Mouse (Mus musculus): Measurements from ENCODE around the gene Klra3. TPM values are rescaled to one million over a fixed set of nuclear protein-coding genes. Genes with fewer than 3 reads are reported as not detected.
"Not testable (repeated sequence)": the region's sequence is repeated elsewhere in the genome, so short reads cannot be mapped to it uniquely, and the experiment has no call there.

Klra3 gene
- not detected for total RNA-seq (2021)

DNA sequence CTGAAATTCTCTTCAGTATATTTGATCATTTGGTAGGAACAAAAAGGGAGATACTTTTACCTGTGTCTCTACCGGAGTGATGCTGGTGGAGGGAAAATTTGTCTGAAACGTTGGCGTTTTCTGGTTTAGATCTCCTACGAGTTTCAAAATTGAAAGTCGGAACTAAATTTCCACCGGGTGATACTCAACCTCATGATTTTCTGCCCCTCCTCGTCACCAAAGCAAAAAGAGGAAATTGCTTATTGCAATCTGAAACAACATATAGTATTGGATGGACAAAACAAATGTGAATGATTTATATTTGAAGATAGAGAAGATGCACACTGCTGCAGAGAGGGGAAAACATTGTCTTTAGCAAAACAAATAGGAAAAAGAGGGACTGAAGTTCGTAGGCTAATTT, at the start of gene Klra3:
Gene Klra3 (minus strand): TSS at position 164 of the 400 bp plus-strand sequence.
- intact Hi-C loops (cut with DNase I): no loop called here
- DNase-seq (ENCODE audit: extremely low spot score in 1 of 2, low spot score in 2 of 2): no peak

DNA sequence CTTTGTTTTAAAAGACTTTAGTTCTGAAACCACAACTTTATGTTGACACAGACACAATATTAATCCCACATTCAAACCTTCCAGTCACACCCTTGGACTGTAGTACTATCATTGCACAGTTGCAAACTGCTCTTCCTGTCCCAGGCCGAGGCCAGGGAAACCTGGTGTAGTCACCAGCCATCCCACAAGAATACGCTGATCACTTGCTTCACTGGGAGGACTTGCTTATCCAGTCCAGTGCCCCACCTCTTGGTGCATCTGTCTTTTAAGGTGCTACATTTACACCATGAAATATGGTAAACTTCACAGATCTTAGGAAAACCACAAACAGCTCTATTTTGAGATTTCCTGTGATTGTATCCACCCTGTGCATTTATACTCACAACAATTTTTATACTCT, 49.4 kb upstream of the Klra3 start, which contains the start of gene Klra1:
Gene Klra1 (minus strand): TSS at position 125 of the 400 bp plus-strand sequence.
- intact Hi-C loops (cut with DNase I): no loop called here
- DNase-seq (ENCODE audit: extremely low spot score in 1 of 2, low spot score in 2 of 2): no peak

DNA sequence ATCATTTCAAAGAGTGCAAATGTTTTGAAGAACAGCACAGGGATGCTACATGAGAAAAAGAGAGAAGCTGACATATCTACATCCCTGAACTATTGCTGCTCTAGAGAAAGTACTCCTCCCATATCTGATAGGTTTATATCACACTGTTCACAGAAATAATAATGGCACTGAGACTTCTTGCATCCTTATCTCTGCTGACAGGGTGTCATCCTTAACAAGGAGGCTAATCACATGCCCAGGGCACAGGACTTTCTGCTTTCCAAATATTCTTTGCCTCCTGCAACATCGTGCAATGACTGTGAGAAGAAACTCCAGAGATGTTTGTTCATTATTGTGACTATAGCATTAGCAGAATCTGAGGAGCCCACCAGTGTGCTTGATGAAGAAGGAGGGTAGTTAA, 48.4 kb upstream of the Klra3 start:
- DNase-seq (ENCODE audit: extremely low spot score in 1 of 2, low spot score in 2 of 2): no peak
- intact Hi-C loops (cut with DNase I): no loop called here

DNA sequence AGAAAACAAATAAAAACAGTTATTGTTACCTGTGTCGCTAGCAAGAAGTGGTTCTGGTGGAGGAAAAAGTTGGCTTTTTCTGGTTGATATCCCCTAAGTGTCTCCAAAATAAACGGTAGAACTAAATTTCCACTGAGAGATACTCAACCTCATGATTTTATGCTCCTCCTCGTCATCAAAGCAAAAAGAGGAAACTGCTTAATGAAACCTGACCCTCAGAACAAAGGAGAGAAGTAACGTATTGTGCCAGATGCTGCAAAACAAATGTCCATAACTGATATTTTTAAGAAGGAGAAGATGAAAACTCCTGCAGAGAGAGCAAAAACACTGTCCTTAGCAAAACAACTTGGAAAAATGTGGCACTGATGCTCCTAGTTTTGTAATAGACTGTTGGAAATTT, 45.0 kb upstream of the Klra3 start:
- DNase-seq (ENCODE audit: extremely low spot score in 1 of 2, low spot score in 2 of 2): no peak
- intact Hi-C loops (cut with DNase I): no loop called here

DNA sequence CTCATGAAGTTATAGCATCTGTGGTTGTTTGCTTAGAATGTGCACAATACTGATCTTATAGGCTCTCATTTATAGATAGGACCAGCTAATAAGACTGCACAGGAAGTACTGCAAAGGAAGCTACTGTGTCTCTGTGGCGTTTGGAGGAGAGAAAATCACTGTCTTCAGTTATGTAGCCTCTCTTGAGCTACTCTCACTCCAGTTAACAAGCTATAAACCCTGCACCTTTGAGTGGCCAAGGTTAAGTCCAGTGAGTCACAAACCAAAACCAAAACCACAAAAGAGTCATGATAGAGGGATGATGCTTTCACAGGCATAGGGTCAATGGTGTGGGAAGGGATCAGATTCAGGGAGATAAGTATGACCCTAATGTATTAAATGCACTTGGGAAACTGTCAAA, 8.0 kb upstream of the Klra3 start:
- DNase-seq (ENCODE audit: extremely low spot score in 1 of 2, low spot score in 2 of 2); intact Hi-C loops (cut with DNase I): not testable (repeated sequence)

DNA sequence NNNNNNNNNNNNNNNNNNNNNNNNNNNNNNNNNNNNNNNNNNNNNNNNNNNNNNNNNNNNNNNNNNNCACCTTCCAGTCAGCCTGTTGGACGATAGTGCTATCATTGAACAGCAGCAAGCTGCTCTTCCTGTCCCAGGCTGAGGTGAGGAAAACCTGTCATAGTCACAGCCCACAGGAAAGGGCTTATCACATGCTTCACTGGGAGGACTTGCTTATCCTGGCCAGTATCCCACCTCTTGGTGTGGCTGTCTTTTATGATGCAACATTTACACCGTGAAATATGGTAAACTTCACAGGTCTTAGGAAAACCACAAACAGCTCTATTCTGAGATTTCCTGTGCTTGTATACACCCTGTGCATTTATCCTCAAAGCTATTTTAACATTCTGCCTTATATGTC, 4.6 kb upstream of the Klra3 start:
- not testable (repeated sequence) for DNase-seq (ENCODE audit: extremely low spot score in 1 of 2, low spot score in 2 of 2)
- intact Hi-C loops (cut with DNase I): loop anchor here (5.0 kb wide), 1 partner anchor 145 kb away; no protein-coding TSS in a partner anchor

DNA sequence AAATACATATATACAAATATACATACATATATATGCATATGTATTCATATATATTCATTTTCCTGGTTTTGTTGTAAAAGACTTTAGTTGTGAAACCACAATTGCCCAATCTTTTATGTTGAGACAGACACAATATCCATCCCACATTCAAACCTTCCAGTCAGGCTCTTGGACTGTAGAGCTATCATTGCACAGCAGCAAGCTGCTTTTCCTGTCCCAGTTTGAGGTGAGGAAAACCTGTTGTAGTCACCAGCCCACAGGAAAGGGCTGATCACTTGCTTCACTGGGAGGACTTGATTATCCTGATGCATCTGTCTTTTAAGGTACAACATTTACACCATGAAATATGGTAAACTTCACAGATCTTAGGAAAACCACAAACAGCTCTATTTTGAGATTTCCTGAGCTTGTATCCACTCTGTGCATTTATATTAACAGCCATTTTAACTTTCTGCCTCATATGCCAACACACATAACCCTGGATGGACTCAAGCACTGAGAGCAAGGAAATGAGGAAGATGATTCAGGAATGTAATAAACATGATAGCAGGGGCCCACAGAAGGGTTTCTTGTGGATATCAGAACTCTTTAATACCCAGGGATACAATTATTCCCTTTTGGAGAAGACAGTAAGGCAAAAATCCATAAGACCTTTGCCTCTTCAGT, 49.3 kb downstream of the Klra3 start:
- DNase-seq (ENCODE audit: extremely low spot score in 1 of 2, low spot score in 2 of 2): no peak
- intact Hi-C loops (cut with DNase I): no loop called here

DNA sequence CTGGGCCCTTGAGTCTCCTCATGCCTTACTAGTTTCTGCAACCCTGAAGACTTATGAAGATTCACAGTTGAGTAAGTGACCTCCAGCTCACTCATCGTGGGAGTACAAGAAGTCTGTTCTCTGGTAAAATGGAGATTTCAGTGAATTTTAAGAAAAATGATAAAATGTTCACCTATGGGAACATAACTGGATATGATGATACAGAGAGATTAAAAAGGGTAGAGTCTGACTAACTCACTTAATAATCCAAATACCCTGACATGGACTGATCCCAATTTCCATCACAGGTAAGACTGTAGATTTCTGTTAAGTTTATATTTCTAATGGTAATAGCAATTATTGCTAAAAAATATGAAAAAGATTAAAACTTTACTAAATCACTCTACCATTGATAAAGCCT, 55.5 kb downstream of the Klra3 start, which contains the start of gene Klra10:
Gene Klra10 (minus strand): TSS at position 101 of the 400 bp plus-strand sequence.
- intact Hi-C loops (cut with DNase I); DNase-seq (ENCODE audit: extremely low spot score in 1 of 2, low spot score in 2 of 2): not testable (repeated sequence)

Other genes starting within 250 kb of the Klra3 start
- not detected for gene Klra8, start 207.7 kb downstream of the Klra3 start, total RNA-seq (2021)
- gene Klra9, start 144.5 kb downstream of the Klra3 start, total RNA-seq (2021): not detected
- gene Klra7, start 104.3 kb downstream of the Klra3 start, total RNA-seq (2021): not detected
- not detected for gene Klra10, start 55.6 kb downstream of the Klra3 start, total RNA-seq (2021)
- gene Klra1, start 49.3 kb upstream of the Klra3 start, total RNA-seq (2021): not detected

Measured in left cerebral cortex, postnatal 10 days (tissue).